Mouse (Mus musculus) NIH3T3 (cell line): ENCODE results near the gene Uchl3.

ENCODE experiments used
- DNase-seq: peaks from one replicate; pipeline ENCODE4 v3.0.0-alpha.2; 2012; ENCODE audit warnings: low read depth

Gene Uchl3

GRCm38 (mm10) chr14:101653581-101654525 lies at the start of gene Uchl3:
Uchl3 (plus strand) TSS chr14:101653967.
- peak; percentile 97 for DNase-seq

- peak; percentile 19 for DNase-seq
Observed at GRCm38 (mm10) chr14:101605843-101606242, 47.9 kb upstream of the Uchl3 start.

DNA sequence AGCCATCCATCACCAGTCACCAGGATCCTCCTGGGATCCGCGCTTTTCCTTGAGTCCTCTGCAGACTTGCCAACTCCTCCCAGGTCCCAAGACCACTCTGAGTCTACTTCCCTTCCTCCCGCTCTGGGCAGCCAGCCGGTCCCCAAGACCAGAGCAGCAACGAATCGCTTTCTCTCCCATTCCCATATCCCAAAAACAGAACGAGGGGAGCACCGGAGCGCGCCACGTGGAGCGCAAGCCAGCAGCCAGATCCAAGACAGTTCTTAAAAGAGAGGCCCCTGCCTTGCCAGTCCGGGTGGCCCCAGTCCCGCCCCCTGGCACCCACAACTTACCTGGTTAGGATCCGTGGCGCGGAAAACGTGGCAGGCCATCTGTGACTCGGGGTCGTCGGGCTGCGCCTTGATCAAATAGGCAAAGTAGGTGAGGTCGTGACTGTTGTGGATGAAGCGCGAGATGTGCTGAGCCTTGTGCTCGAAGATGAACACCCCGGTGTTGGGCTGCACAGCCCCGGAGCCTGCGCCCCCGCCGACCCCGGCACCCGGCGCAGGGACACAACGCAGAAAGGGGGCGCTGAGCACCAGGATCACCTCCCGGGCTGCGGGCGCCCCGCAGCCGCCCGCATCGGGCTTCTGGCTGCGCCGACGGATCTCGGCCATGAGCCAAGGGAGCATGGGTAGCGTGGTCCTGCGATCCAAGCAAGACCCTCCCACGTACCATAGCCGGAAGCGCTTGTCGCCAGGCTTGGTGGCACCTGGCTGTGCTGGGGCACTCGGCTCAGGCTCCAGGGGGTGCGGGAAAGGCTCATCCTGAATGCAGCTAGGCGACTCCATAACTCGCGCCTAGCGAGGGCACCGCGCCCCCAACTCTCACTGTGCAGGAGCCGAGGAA lies 45.9 kb upstream of the Uchl3 start:
- peak; percentile 28 for DNase-seq

- peak; percentile 91 for DNase-seq
Observed at GRCm38 (mm10) chr14:101608519-101609368, 45.0 kb upstream of the Uchl3 start, which contains the start of gene Tbc1d4. Tbc1d4 (minus strand) TSS chr14:101609191.

DNA sequence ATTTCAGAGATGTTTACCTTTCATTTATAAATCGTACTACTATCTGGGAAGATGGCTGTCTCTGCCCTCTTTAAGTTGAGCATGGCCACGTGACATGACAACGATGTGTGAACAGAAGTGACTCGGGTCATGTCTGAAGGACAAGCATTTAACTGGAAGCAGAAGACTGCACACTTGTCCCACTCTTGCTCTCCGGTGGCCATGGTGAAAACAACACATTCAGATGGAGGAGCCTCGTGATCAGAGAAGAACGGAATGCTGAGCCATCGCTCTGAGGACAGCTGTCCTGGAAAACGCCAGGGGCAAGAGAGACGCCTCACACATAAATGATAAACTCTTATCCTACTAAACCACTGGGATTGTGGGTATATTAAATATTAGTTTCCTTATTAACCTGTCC lies 43.1 kb upstream of the Uchl3 start:
- no peak for DNase-seq

GRCm38 (mm10) chr14:101613206-101613605 lies 40.6 kb upstream of the Uchl3 start:
- peak; percentile 14 for DNase-seq

DNA sequence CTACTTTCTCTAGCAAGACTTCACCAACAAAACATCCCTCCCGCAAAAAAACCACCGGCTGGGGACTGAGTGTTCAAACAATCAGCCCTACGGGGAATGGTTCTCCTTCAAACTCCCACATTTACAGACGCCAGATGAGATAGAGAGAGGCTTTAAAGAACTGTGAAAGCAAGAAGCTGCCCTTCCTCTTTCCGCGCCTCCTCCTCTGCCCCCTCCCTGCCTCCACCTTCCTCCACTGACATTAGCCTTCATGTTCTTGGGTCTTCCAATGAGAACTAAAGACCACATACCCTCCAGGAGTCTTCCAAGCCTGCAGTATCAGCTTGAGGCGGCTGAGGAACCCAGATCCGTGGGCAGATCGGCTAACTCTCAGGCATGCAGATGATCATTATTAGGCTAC lies 37.6 kb upstream of the Uchl3 start:
- no peak for DNase-seq

DNA sequence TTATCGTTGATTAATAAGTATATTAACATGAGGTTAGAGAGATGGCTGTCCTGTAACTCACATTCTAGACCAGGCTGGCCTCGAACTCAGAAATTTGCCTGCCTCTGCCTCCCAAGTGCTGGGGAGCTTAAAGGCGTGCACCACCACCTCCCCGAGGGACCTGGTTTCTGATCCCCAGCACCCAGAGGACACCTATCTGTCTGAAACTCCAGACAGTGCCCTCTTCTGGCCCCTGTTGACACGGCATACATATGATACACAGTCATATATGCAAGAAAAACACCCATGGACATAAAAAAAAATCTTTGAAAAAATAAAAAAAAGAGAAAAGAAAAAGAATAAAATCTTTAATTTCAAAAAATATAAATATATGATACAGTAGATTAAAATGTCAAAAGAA lies 36.1 kb upstream of the Uchl3 start:
- DNase-seq: no peak

- no peak for DNase-seq
Observed at GRCm38 (mm10) chr14:101630548-101630947, 23.2 kb upstream of the Uchl3 start.

DNA sequence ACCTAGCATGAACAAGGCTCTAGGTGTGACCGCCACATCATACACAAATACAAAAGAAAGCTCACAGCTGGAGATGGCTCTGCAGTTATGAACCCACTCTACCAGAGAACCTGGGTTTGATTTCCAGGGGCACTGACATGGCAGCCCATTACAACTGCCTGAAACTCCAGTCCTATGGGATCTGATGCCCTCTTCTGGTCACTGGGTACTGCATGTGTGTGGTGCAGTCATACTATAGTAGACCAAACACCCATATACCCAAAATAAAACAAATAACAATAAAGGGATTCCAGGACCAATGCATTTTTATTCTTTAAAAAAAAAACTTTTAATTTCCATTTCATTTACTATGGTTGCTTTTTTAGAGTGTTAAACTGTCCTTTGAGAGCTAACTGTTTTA lies 18.0 kb upstream of the Uchl3 start:
- DNase-seq: no peak

DNA sequence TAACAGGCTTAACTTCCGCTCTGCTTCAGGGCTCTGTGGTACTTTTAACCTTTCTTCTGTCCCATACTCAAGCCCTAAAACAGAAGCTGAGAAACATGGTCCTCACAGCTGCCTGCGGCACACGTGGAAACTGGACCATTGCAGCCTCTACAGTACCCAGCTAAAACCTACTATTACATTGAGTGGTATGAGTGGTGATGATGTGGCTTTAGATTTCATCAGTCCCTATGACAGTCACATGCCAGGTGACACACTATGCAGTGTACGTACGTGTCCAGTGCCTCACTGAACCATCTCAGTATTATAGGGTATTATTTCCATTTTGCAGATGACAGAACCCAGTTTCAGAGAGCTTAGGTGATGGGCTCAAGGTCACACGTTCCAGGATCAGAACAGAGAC lies 16.4 kb upstream of the Uchl3 start:
- no peak for DNase-seq

- peak; percentile 85 for DNase-seq
Observed at GRCm38 (mm10) chr14:101640153-101640843, 13.5 kb upstream of the Uchl3 start, which contains the start of gene Commd6. Commd6 (minus strand) TSS chr14:101640686.

DNA sequence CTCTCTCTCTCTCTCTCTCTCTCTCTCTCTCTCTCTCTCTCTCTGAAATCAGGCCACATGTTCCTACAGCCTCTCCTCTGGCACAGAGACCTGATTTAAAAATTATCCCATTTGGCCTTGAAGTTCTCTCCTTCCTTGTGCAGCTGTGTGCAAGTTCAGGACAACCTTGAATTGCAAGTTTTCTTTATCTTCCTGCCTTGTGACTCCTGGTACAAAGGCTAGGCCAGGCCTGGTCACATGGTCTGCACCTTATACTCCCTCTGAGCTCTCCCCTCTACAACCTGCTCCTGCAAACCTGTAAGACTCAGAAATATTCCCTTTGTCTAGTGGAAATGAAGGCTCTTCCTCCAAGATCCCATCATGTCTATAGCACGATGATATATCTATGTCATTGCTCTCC lies 8.8 kb upstream of the Uchl3 start:
- no peak for DNase-seq

GRCm38 (mm10) chr14:101650551-101650950 lies 3.2 kb upstream of the Uchl3 start:
- DNase-seq: no peak

DNA sequence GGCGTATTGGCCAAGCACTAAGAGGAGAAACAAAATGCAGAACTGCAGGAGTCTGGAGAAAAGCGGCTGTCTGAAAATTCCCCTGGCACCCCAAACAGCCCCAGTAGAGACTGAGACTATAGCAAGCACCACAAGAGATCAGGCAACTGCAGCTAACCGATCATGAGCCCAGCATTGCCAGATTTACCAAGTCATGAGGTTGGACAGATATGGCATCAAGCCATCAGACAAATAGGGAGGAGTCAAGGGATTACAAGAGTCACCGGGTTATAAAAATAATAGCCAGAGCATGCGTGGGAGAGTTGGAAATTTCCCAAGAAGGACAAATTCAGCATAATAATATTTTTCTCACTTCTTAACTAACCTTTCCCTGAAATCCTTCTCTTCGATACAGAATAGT lies 1.2 kb upstream of the Uchl3 start:
- peak; percentile 17 for DNase-seq

GRCm38 (mm10) chr14:101654526-101654909 lies 751 bp downstream of the Uchl3 start:
- DNase-seq: peak; percentile 7

DNA sequence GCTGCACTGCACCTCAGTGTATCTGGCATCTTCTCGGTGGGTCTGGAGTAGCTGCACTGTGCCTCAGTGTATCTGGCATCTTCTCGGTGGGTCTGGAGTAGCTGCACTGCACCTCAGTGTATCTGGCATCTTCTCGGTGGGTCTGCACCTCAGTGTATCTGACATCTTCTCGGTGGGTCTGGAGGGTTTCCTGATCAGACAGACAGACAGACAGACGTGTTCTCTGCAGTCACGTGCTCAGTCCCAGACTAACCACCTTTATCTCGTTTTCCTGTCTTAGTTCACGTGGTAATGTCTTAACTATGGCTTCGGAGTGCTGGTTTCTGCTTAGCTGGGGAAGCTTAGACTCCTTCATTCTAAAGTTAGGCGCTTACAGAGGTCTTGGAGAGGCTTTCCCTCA lies 2.5 kb downstream of the Uchl3 start:
- no peak for DNase-seq

DNA sequence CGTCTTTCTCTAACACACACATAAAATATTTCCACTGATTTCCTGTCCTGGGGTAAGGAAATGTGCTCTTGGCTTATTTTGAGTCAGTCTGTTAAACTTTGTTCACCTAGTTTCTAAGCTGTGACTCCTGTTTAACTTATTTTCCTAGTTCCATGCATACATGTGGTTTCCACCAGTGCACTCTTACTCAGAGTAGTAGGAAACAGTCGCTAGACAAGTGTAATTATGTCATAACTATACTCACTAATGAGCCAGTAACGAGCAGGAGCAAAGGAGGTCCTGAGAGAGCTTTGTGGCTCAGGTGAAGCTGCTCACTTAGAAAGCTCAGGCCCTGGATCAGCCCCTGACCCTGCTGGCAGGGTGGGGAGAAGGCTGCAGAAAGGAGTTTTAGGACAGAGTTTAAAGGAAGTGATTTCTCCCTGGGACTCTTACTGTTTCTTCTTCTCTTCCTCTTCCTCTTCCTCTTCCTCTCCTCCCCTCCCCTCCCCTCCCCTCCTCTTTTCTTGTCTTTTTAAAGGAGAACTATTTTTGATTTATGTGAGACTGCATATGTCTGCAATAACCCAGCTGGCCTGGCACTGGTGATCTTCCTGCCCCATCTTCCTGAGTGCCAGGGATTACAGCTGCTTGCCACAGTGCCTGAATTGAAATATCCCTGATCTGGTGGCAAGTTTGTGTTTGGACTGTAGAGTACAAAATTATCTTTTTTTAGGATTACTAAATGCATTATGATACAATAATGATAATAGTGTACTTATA lies 8.1 kb downstream of the Uchl3 start:
- no peak for DNase-seq

- no peak for DNase-seq
Observed at GRCm38 (mm10) chr14:101664274-101664673, 10.5 kb downstream of the Uchl3 start.

- DNase-seq: no peak
Observed at GRCm38 (mm10) chr14:101666056-101666455, 12.3 kb downstream of the Uchl3 start.
